Mouse (Mus musculus): ENCODE data around the gene Gm31371. TPM values are rescaled to one million over a fixed set of nuclear protein-coding genes. Genes with fewer than 3 reads are reported as not detected.
"Not testable (repeated sequence)": the region's sequence is repeated elsewhere in the genome, so short reads cannot be mapped to it uniquely, and the experiment has no call there.

Gene Gm31371
- polyA plus RNA-seq, 1 experiment from 2014 or later = not detected

DNA sequence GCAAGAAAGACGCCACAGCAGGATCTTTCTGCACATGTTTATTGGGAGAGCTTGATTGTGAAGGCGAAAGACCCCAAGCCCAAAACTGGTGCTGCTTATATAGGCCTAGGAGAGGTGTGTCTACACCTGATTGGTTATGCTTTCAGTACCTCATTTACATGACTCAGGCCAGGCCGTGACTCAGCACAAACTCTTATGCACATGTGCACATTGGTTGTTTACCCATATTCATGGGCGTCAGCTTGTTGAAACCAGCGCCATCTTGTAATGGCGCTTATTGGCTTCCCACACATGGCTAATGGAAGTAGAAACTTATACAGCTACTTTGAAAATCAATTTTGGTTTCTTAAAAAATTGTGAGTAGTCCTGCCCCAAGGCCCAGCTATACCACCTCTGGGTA lies 72.0 kb downstream of the Gm31371 start:
- not testable (repeated sequence) for H3K9me3 ChIP-seq (ENCODE audit: control insufficient read depth, low read length); H3K9ac ChIP-seq (ENCODE audit: low read depth, low read length); H3K27me3 ChIP-seq (ENCODE audit: control insufficient read depth, insufficient read depth, low read length); H3K4me3 ChIP-seq (ENCODE audit: low read length); H3K36me3 ChIP-seq (ENCODE audit: control insufficient read depth, insufficient read depth, low read length); ATAC-seq (ENCODE audit: low FRiP score, low TSS enrichment); H3K27ac ChIP-seq (ENCODE audit: low read depth, low read length); H3K4me1 ChIP-seq (ENCODE audit: control insufficient read depth, insufficient read depth, low read length); H3K4me2 ChIP-seq (replicated peaks; ENCODE audit: low read depth, low read length)
- WGBS = 94% methylated on average over 6 of the region's 6 CpGs

Other genes starting within 250 kb of the Gm31371 start
- not detected in 2 replicates for gene 4930467E23Rik, start 173.8 kb upstream of the Gm31371 start, polyA plus RNA-seq (2014; fragmentation: Nextera tagmentation; extraction: Ambion mirVana)

All from kidney, embryonic 14.5 days (tissue).